Mouse (Mus musculus): ENCODE data around the gene Samt3. TPM values are rescaled to one million over a fixed set of nuclear protein-coding genes. Genes with fewer than 3 reads are reported as not detected.

Samt3 gene
- total RNA-seq (2023) = not detected in 4 replicates

DNA sequence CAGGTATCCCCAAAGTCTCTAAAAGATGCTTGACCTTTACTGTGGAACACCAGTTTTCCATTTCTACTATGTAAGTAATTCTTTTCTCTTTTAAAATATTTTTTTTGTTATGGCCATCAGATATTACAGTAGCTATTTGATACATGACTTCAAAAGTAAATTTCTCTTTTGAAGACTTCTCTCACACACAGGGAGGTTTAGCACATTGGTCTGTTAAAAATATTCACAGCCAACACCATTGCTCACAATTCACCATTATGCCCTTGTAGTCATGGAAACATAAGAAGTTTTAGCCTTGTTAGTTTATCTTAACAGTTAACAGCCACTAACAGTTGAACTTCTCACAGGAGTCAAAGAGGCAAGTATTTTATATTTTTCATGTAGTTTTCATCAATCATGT lies at the start of gene Samt3:
Gene Samt3, plus strand, starts transcription at position 301 of the 400 bp plus-strand sequence.

Other genes starting within 250 kb of the Samt3 start
- 18.4 to 22.9 TPM (median 20.6 TPM) in 4 replicates for gene 5430427O19Rik, start 173.8 kb upstream of the Samt3 start, total RNA-seq (2023)
- gene Nr0b1, start 147.6 kb downstream of the Samt3 start, total RNA-seq (2023) = not detected in 4 replicates